Mouse (Mus musculus): ENCODE data around the gene Paqr7.

Paqr7 gene

GRCm38 (mm10) chr4:134496595-134497210, at the start of gene Paqr7:
TSS of gene Paqr7 (plus strand) at chr4:134496697.
- DNase-seq, result peak; percentile 58 to 72

GRCm38 (mm10) chr4:134447966-134448365, 48.5 kb upstream of the Paqr7 start:
- DNase-seq, result no peak

GRCm38 (mm10) chr4:134449595-134450391, 46.7 kb upstream of the Paqr7 start:
- DNase-seq, result peak; percentile 87 to 97

- DNase-seq, result peak; percentile 69 to 72
These were observed 45.9 kb upstream of the Paqr7 start for GRCm38 (mm10) chr4:134450392-134451195.

GRCm38 (mm10) chr4:134451484-134451883, 45.0 kb upstream of the Paqr7 start:
- peak in 1 of 2 experiments; percentile 38 for DNase-seq

- peak; percentile 54 to 63 for DNase-seq
These were observed 42.7 kb upstream of the Paqr7 start for GRCm38 (mm10) chr4:134453619-134454400.

- no peak for DNase-seq
These were observed 41.2 kb upstream of the Paqr7 start for GRCm38 (mm10) chr4:134455310-134455709.

GRCm38 (mm10) chr4:134457130-134457825, 39.2 kb upstream of the Paqr7 start:
- DNase-seq, result no peak

- peak; percentile 80 to 81 for DNase-seq
These were observed 37.6 kb upstream of the Paqr7 start for GRCm38 (mm10) chr4:134458856-134459255.

GRCm38 (mm10) chr4:134460277-134460676, 36.2 kb upstream of the Paqr7 start:
- no peak for DNase-seq

- no peak for DNase-seq
These were observed 35.2 kb upstream of the Paqr7 start for GRCm38 (mm10) chr4:134461252-134461651.

- DNase-seq, result peak in 1 of 2 experiments; percentile 48
These were observed 30.7 kb upstream of the Paqr7 start for GRCm38 (mm10) chr4:134465789-134466188.

- DNase-seq, result no peak
These were observed 29.9 kb upstream of the Paqr7 start for GRCm38 (mm10) chr4:134466381-134467262.

- peak; percentile 65 to 66 for DNase-seq
These were observed 28.9 kb upstream of the Paqr7 start for GRCm38 (mm10) chr4:134467435-134468214.

- peak; percentile 96 for DNase-seq
These were observed 28.3 kb upstream of the Paqr7 start, which contains the start of gene Stmn1 for GRCm38 (mm10) chr4:134468215-134468575. TSS of gene Stmn1 (plus strand) at chr4:134468320.

- DNase-seq, result peak; percentile 99 to 100
These were observed 27.8 kb upstream of the Paqr7 start for GRCm38 (mm10) chr4:134468578-134469266.

- DNase-seq, result peak in 1 of 2 experiments; percentile 44
These were observed 27.1 kb upstream of the Paqr7 start for GRCm38 (mm10) chr4:134469341-134469796.

GRCm38 (mm10) chr4:134469985-134470384, 26.5 kb upstream of the Paqr7 start:
- no peak for DNase-seq

- DNase-seq, result no peak
These were observed 25.0 kb upstream of the Paqr7 start for GRCm38 (mm10) chr4:134471469-134471868.
